Mouse (Mus musculus) brain, embryonic 14.5 days (tissue): ENCODE measurements around the gene Rdh12.

ENCODE experiments used
- CTCF ChIP-seq: fragments of 200-500 bp; IDR thresholded peaks from 2 replicates; pipeline ENCODE4 v1.5.1; 2012; ENCODE audit warnings: inconsistent platforms, mild to moderate bottlenecking, moderate library complexity, borderline replicate concordance; ENCODE audit not compliant: insufficient read depth, insufficient read length; ENCODE audit errors: extremely low read depth
- POLR2A ChIP-seq: fragments of 200-500 bp; IDR thresholded peaks from 2 replicates; pipeline ENCODE4 v1.6.1; 2012; ENCODE audit warnings: mild to moderate bottlenecking, inconsistent platforms, borderline replicate concordance; ENCODE audit not compliant: poor library complexity, insufficient read depth, insufficient read length, severe bottlenecking; ENCODE audit errors: extremely low read depth

GRCm38 (mm10) chr12:79173721-79174120, 35.0 kb upstream of the Rdh12 start:
- no peak for TF ChIP-seq CTCF
- no peak for TF ChIP-seq POLR2A
